Mouse (Mus musculus) layer of hippocampus, adult 2 months (tissue): ENCODE measurements around the gene Echdc3. TPM values are rescaled to one million over a fixed set of nuclear protein-coding genes. Genes with fewer than 3 reads are reported as not detected.

Experiments
- DNase-seq, 2 experiments: peaks; one replicate each; pipeline ENCODE4 v3.0.0; 2022; ENCODE audit warnings: low spot score in 2 of 2
- H3K27ac ChIP-seq: fragments of 200-600 bp; 2 replicates; pipeline ENCODE4 v1.8.1; 2022
- H3K4me3 ChIP-seq: fragments of 200-600 bp; 2 replicates; pipeline ENCODE4 v1.8.1; 2022; ENCODE audit warnings: mild to moderate bottlenecking
- CTCF ChIP-seq: fragments of 200-600 bp; conservative IDR thresholded peaks from 2 replicates; pipeline ENCODE4 v1.8.1; 2022; ENCODE audit warnings: antibody characterized with exemption, mild to moderate bottlenecking, moderate library complexity
- total RNA-seq, 2 experiments: library from RNA; stranded (reverse); gene quantifications; 2 replicates each; pipeline ENCODE4 v1.2.3; 2021

Gene Echdc3
- total RNA-seq, 2 experiments from 2014 or later = 0.69 to 0.72 TPM

- DNase-seq = no peak
- H3K4me3 ChIP-seq = no peak overlapping the region
- no peak overlapping the region for H3K27ac ChIP-seq
- TF ChIP-seq CTCF = no peak
Measured at GRCm38 (mm10) chr2:6178901-6179748, 33.7 kb downstream of the Echdc3 start.

- no peak for DNase-seq
- H3K4me3 ChIP-seq = no peak overlapping the region
- H3K27ac ChIP-seq = no peak overlapping the region
- no peak for TF ChIP-seq CTCF
Measured at GRCm38 (mm10) chr2:6173013-6173412, 39.8 kb downstream of the Echdc3 start.

- no peak for DNase-seq
- Histone ChIP-seq H3K27ac (no peak overlapping the region), H3K4me3 (no peak overlapping the region)
- TF ChIP-seq CTCF = no peak
Measured at GRCm38 (mm10) chr2:6168560-6168959, 44.3 kb downstream of the Echdc3 start.

GRCm38 (mm10) chr2:6167843-6168558 is 44.8 kb downstream of the Echdc3 start:
- H3K4me3 ChIP-seq = no peak overlapping the region
- peak; percentile 69 to 86 for DNase-seq
- TF ChIP-seq CTCF = peak; percentile 98
- H3K27ac ChIP-seq = no peak overlapping the region

GRCm38 (mm10) chr2:6165771-6166170 is 47.1 kb downstream of the Echdc3 start:
- no peak overlapping the region for H3K27ac ChIP-seq
- no peak for TF ChIP-seq CTCF
- H3K4me3 ChIP-seq = no peak overlapping the region
- DNase-seq = no peak

- no peak overlapping the region for H3K4me3 ChIP-seq
- no peak overlapping the region for H3K27ac ChIP-seq
- no peak for DNase-seq
- no peak for TF ChIP-seq CTCF
Measured at GRCm38 (mm10) chr2:6164606-6165290, 48.1 kb downstream of the Echdc3 start.

- no peak for TF ChIP-seq CTCF
- Histone ChIP-seq H3K27ac (no peak overlapping the region), H3K4me3 (no peak overlapping the region)
- DNase-seq = no peak
Measured at GRCm38 (mm10) chr2:6162366-6163040, 50.3 kb downstream of the Echdc3 start.

GRCm38 (mm10) chr2:6159735-6160134 is 53.1 kb downstream of the Echdc3 start:
- no peak overlapping the region for H3K4me3 ChIP-seq
- H3K27ac ChIP-seq = no peak overlapping the region
- DNase-seq = no peak
- TF ChIP-seq CTCF = no peak

GRCm38 (mm10) chr2:6159219-6159618 is 53.6 kb downstream of the Echdc3 start:
- Histone ChIP-seq H3K27ac (no peak overlapping the region), H3K4me3 (no peak overlapping the region)
- TF ChIP-seq CTCF = no peak
- no peak for DNase-seq

GRCm38 (mm10) chr2:6157635-6158034 is 55.2 kb downstream of the Echdc3 start:
- no peak for TF ChIP-seq CTCF
- Histone ChIP-seq H3K27ac (no peak overlapping the region), H3K4me3 (no peak overlapping the region)
- DNase-seq = no peak

GRCm38 (mm10) chr2:6157208-6157607 is 55.6 kb downstream of the Echdc3 start:
- no peak for TF ChIP-seq CTCF
- no peak for DNase-seq
- Histone ChIP-seq H3K4me3 (no peak overlapping the region), H3K27ac (no peak overlapping the region)

- H3K4me3 ChIP-seq = no peak overlapping the region
- H3K27ac ChIP-seq = no peak overlapping the region
- TF ChIP-seq CTCF = no peak
- no peak for DNase-seq
Measured at GRCm38 (mm10) chr2:6149801-6150200, 63.0 kb downstream of the Echdc3 start.

- no peak for TF ChIP-seq CTCF
- Histone ChIP-seq H3K27ac (no peak overlapping the region), H3K4me3 (no peak overlapping the region)
- DNase-seq = no peak
Measured at GRCm38 (mm10) chr2:6146901-6147300, 65.9 kb downstream of the Echdc3 start.
